Mouse (Mus musculus) layer of hippocampus, postnatal 25 days (tissue): ENCODE data around the gene Iba57. TPM values are rescaled to one million over a fixed set of nuclear protein-coding genes. Genes with fewer than 3 reads are reported as not detected.

Experiments used
- DNase-seq, 2 experiments: peaks; one replicate each; pipeline ENCODE4 v3.0.0; 2022; ENCODE audit warnings: mixed read lengths in 2 of 2, low spot score in 1 of 2; ENCODE audit errors: extremely low spot score in 1 of 2
- total RNA-seq, 2 experiments: library from RNA; stranded (reverse); gene quantifications; 2 replicates each; pipeline ENCODE4 v1.2.3; 2021

Iba57 gene
- total RNA-seq, 2 experiments from 2014 or later: 7.8 to 9.4 TPM

DNA sequence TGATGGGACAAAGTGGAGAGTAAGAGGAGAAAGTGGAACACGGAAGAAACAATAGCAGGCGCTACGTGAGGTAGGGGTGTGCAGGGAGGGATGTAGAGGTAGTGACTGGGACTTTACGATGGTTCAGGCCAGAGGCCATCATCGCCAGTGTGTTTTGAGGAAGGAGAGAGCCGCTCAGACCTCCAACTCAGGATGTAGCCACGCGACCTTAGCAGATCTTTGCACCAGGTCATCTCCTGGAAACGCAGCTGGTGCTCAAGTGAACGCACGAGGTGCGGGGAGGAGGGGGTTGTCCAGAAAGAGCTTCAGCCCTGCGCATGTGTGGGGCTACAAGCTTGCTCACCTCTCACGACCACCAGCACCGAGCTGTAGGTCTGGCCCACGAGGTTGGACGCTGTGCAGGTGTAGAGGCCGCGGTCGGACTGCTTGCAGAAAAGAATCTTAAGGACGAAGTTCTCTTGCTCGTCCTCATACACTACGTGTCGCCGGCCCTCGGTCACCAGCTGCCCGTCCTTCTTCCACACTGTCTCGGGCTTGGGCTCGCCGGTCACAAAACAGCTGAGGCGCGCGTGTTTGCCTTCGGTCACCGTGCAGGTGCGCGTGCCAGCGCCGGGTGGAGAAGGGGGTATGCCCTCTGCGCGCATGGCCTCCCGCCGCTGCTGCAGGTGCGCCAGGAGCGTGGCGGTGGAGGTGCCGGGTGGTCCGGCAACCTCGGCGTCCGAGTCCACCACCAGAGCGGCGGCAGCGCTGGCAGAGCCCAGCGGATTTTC lies 28.3 kb downstream of the Iba57 start:
- no peak for DNase-seq

DNA sequence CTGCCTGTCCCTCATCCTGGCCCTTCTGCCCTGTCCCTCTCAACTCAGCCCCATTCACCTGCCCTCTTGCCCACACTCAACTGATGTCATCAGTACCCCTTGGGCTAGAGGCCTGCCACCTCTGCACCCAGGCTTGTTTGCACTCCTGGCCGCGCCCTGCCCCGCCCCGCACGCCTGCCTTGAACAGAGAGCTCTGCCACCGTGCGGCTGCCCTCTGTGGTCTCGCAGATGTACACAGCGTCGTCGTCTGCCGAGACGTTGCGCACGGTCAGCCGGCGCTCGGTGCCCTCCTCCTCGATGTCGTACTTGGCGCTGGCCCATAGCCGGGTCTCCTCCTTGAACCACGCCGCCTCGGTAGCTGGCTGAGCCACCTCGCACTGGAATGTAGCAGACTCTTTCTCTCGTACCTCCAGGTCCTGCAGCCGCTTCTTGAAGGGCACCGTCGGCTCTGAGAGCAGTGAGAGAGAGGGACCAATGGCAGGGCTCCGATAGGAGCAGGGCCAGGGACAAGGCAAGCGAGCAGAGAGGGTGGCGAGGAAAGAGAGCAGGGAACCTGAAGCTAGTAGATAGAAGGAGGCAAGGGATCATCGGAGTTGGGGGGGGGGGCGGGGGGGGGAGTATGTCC lies 29.1 kb downstream of the Iba57 start:
- no peak for DNase-seq

DNA sequence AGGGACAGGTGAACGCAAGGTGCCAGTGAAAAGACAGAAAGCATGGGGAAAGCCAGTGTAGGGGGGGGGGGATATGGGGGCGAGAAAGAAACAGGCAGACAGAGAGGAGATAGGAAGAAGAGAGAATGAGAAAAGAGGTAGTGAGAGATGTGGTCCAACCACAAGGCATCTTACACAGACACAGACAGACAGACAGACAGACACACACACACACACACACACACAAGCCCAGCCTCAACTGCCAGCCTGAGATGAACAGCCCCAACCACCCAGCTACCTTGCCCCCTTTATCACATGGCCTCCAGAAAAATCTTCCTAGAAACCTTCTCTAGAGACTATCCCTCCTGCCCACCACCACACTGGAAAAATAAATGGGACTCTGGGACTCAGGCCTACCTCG lies 31.5 kb downstream of the Iba57 start:
- DNase-seq: no peak

DNA sequence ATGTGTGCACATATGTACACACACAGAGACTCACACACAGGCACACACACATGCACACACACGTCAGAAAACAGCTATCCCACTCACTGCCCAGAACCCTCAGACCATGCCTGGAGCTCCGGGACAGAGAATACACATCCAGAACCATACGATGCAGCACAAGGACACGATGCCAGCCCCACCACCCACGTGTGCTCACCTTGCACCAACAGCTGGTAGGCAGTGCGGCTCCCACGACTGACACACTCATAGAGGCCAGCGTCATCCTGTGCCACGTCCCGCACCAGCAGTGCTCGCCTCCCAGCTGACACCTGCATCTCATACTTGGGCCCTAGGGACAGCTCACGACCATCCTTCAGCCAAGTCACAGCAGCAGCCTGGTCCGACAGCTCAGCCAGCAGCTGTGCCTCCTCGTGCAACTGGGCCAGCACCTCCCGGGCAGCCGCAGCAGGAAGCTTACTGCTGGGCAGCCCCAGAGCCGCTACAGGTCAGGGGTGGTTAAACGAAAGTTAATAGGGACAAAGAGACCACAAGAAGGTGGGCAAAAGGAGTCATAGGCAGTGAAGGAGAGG lies 32.1 kb downstream of the Iba57 start:
- no peak for DNase-seq

DNA sequence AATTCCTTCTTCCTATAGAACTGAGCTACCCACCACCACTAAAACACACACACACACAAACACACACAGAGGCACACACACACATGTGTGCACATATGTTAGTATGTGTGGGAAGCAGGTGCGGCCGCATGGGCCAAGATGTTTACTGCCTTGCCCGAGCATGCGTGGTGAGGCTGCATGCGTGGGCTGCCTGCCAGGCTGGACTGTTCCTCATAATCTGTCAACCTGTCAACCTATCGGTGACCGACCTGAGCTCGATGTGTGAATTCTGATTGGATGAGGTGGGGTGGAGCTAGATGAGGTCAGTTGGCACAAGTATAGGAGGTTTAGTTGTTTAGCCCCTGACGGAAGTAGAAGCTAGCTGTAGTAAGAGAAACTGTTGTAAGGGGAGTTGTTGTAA lies 32.8 kb downstream of the Iba57 start:
- no peak for DNase-seq

DNA sequence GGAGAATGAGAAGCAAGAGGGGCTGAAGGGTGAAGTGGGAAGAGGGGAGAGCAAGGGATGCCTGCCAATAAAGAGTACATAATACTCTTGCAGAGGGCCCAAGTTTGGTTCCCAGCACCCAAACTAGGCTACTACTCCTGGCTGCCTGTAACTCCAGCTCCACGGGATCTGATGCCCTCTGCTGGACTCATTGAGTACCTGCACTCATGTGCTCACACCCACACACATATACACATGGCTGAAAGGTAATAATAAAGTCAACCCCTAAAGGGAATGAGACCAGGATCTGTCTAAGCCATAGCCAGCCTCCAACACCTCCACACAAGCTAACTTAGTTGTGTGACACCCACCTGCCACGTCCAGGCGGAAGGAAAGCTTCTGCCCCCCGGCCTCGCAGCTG lies 57.6 kb downstream of the Iba57 start:
- DNase-seq: no peak

Other genes with a start within 250 kb of the Iba57 start
- gene Btnl10, start 245.8 kb downstream of the Iba57 start, total RNA-seq: not detected
- 100 to 1,000 TPM; 505 to 581 TPM for gene Rnf187, start 224.8 kb downstream of the Iba57 start, total RNA-seq
- 100 to 1,000 TPM in 1 of 2 experiments, 10 to 100 TPM in 1; 99.0 to 107 TPM for gene Hist3h2ba, start 214.8 kb downstream of the Iba57 start, total RNA-seq
- 10 to 100 TPM; 66.0 to 73.9 TPM for gene Hist3h2a, start 209.1 kb downstream of the Iba57 start, total RNA-seq
- 1 to 10 TPM; 5.3 to 5.5 TPM for gene Trim17, start 209.1 kb downstream of the Iba57 start, total RNA-seq
- gene Trim11, start 185.6 kb downstream of the Iba57 start, total RNA-seq: 10 to 100 TPM; 26.2 to 29.7 TPM
- 1 to 10 TPM; 1.5 to 2.2 TPM for gene Obscn, start 27.3 kb downstream of the Iba57 start, total RNA-seq
- 10 to 100 TPM; 20.7 to 23.4 TPM for gene Gjc2, start 19.5 kb upstream of the Iba57 start, total RNA-seq
- gene Guk1, start 28.5 kb upstream of the Iba57 start, total RNA-seq: 100 to 1,000 TPM; 138 to 146 TPM
- 10 to 100 TPM; 35.7 to 40.0 TPM for gene Mrpl55, start 38.7 kb upstream of the Iba57 start, total RNA-seq
- gene 2310033P09Rik, start 44.6 kb upstream of the Iba57 start, total RNA-seq: 10 to 100 TPM; 22.5 to 24.3 TPM
- gene Arf1, start 64.5 kb upstream of the Iba57 start, total RNA-seq: 100 to 1,000 TPM; 521 to 565 TPM
- gene Wnt3a, start 127.0 kb upstream of the Iba57 start, total RNA-seq: under 1 TPM in 1 of 2 experiments, not detected in 1; 0.10 TPM
- 1 to 10 TPM; 3.6 to 6.6 TPM for gene Wnt9a, start 143.2 kb upstream of the Iba57 start, total RNA-seq
- not detected for gene Prss38, start 211.9 kb upstream of the Iba57 start, total RNA-seq